Mouse (Mus musculus) hindbrain, embryonic 14.5 days (tissue): ENCODE measurements at regions not wholly inside any gene's neighbourhood (a gene's known extent, or its start where the extent isn't known, plus 50 kb on each side); places are given as distances from the start of the nearest gene placed in this dataset.

Source experiments
- ATAC-seq: fragments of 200-750 bp; cut with Nextera tagmentation; 2 replicates; pipeline ENCODE4 v1.8.0; 2017; ENCODE audit warnings: moderate number of reproducible peaks, mild to moderate bottlenecking, moderate TSS enrichment, moderate library complexity; ENCODE audit not compliant: low FRiP score
- DNase-seq: peaks from one replicate; pipeline ENCODE4 v3.0.0-alpha.2; 2015; ENCODE audit warnings: low spot score
- H3K27ac ChIP-seq: fragments of 300-500 bp; sonication (generic); 2 replicates; pipeline ENCODE4 v1.5.1; 2014; ENCODE audit warnings: mild to moderate bottlenecking, moderate library complexity
- H3K27me3 ChIP-seq: fragments of 300-500 bp; sonication (generic); 2 replicates; pipeline ENCODE4 v1.6.1; 2014; ENCODE audit warnings: mild to moderate bottlenecking, low read length, mixed read lengths; ENCODE audit not compliant: control insufficient read depth, insufficient read depth
- H3K36me3 ChIP-seq: fragments of 300-500 bp; sonication (generic); replicated peaks from 2 replicates; pipeline ENCODE4 v1.6.1; 2014; ENCODE audit not compliant: control insufficient read depth, insufficient read depth
- H3K4me1 ChIP-seq: fragments of 300-500 bp; sonication (generic); replicated peaks from 2 replicates; pipeline ENCODE4 v1.6.1; 2014; ENCODE audit warnings: antibody characterized with exemption, low read length, mixed read lengths; ENCODE audit not compliant: control insufficient read depth, insufficient read depth
- H3K4me2 ChIP-seq: fragments of 300-500 bp; sonication (generic); replicated peaks from 2 replicates; pipeline ENCODE4 v1.6.1; 2014; ENCODE audit warnings: mild to moderate bottlenecking, moderate library complexity
- H3K4me3 ChIP-seq: fragments of 300-500 bp; sonication (generic); replicated peaks from 2 replicates; pipeline ENCODE4 v1.5.1; 2014; ENCODE audit warnings: mild to moderate bottlenecking, low read length
- H3K9ac ChIP-seq: fragments of 300-500 bp; sonication (generic); 2 replicates; pipeline ENCODE4 v1.6.1; 2014
- H3K9me3 ChIP-seq: fragments of 300-500 bp; sonication (generic); 2 replicates; pipeline ENCODE4 v1.6.1; 2016; ENCODE audit warnings: low read length; ENCODE audit not compliant: control insufficient read depth
- WGBS: fragments of 180-500 bp; shearing (Covaris S2); extraction: QIAGEN DNeasy Blood & Tissue Kit; methylation state at CpG from one replicate; pipeline ENCODE4 v1.1.7; 2014; 5-methylcytosine and 5-hydroxymethylcytosine counted together

GRCm38 (mm10) chr16:93498800-93499199 lies 105.1 kb downstream of the Setd4 start:
- H3K4me2 ChIP-seq: no peak overlapping the region
- H3K4me3 ChIP-seq: no peak overlapping the region
- no peaks in the 10 kb centered on the region for H3K27me3 ChIP-seq
- WGBS: 93% methylated on average over 2 of the region's 2 CpGs
- no peak overlapping the region for H3K27ac ChIP-seq
- DNase-seq (no peak), ATAC-seq (no peak)
- peaks cover 8% of the 10 kb centered on the region; the same call in 1 of the 2 replicates for H3K9me3 ChIP-seq
- H3K9ac ChIP-seq: no peak overlapping the region
- no peaks in the 10 kb centered on the region for H3K36me3 ChIP-seq
- no peaks in the 10 kb centered on the region for H3K4me1 ChIP-seq

- H3K4me1 ChIP-seq: no peaks in the 10 kb centered on the region
- no peak for DNase-seq
- ATAC-seq: no peak
Measured at GRCm38 (mm10) chr16:93493337-93494002, 110.4 kb downstream of the Setd4 start.

GRCm38 (mm10) chr16:93486646-93487550 lies 117.0 kb downstream of the Setd4 start:
- H3K27me3 ChIP-seq: no peaks in the 10 kb centered on the region
- peak overlapping the region; percentile 37; the same call in 1 of the 2 replicates for H3K4me2 ChIP-seq
- H3K9ac ChIP-seq: no peak overlapping the region
- WGBS: 60% methylated on average over 26 of the region's 26 CpGs
- H3K27ac ChIP-seq: no peak overlapping the region
- H3K4me1 ChIP-seq: no peaks in the 10 kb centered on the region
- no peaks in the 10 kb centered on the region for H3K9me3 ChIP-seq
- DNase-seq (peak; percentile 45), ATAC-seq (no peak)
- H3K4me3 ChIP-seq: no peak overlapping the region
- no peaks in the 10 kb centered on the region for H3K36me3 ChIP-seq

More at GRCm38 (mm10) chr16:93493337-93494002, 110.4 kb downstream of the Setd4 start:
- Histone ChIP-seq H3K4me3 (no peak overlapping the region), H3K27me3 (no peaks in the 10 kb centered on the region), H3K9ac (no peak overlapping the region), H3K4me2 (no peak overlapping the region), H3K27ac (no peak overlapping the region), H3K9me3 (no peaks in the 10 kb centered on the region), H3K36me3 (no peaks in the 10 kb centered on the region)
- 85% methylated on average over 6 of the region's 6 CpGs for WGBS

GRCm38 (mm10) chr16:93469957-93470356 lies 133.9 kb downstream of the Setd4 start:
- WGBS: 82% methylated on average over 6 of the region's 6 CpGs
- Histone ChIP-seq H3K9me3 (0 out of 2 replicates have a peak, but pooled peaks cover 9% of the 10 kb centered on the region), H3K4me2 (no peak overlapping the region), H3K4me3 (no peak overlapping the region), H3K36me3 (no peaks in the 10 kb centered on the region), H3K4me1 (no peaks in the 10 kb centered on the region), H3K27ac (no peak overlapping the region), H3K9ac (no peak overlapping the region), H3K27me3 (no peaks in the 10 kb centered on the region)
- ATAC-seq (no peak), DNase-seq (no peak)

- Histone ChIP-seq H3K4me3 (no peak overlapping the region), H3K9me3 (no peaks in the 10 kb centered on the region), H3K36me3 (no peaks in the 10 kb centered on the region), H3K9ac (no peak overlapping the region), H3K4me1 (no peaks in the 10 kb centered on the region), H3K27ac (no peak overlapping the region), H3K27me3 (no peaks in the 10 kb centered on the region), H3K4me2 (no peak overlapping the region)
- WGBS: 90% methylated on average over 5 of the region's 5 CpGs
- DNase-seq: no peak
- ATAC-seq: no peak
Measured at GRCm38 (mm10) chr16:93465741-93466140, 138.1 kb downstream of the Setd4 start.

GRCm38 (mm10) chr16:93464898-93465297 lies 139.0 kb downstream of the Setd4 start:
- Histone ChIP-seq H3K4me2 (no peak overlapping the region), H3K36me3 (no peaks in the 10 kb centered on the region), H3K4me1 (no peaks in the 10 kb centered on the region), H3K4me3 (no peak overlapping the region), H3K9ac (no peak overlapping the region), H3K27me3 (no peaks in the 10 kb centered on the region), H3K27ac (no peak overlapping the region), H3K9me3 (no peaks in the 10 kb centered on the region)
- WGBS: 80% methylated on average over 2 of the region's 2 CpGs
- no peak for ATAC-seq
- DNase-seq: no peak

GRCm38 (mm10) chr16:93463405-93463804 lies 140.5 kb downstream of the Setd4 start:
- Histone ChIP-seq H3K4me3 (no peak overlapping the region), H3K27ac (no peak overlapping the region), H3K9me3 (no peaks in the 10 kb centered on the region), H3K4me1 (peaks cover 11% of the 10 kb centered on the region), H3K4me2 (no peak overlapping the region), H3K36me3 (no peaks in the 10 kb centered on the region), H3K9ac (no peak overlapping the region), H3K27me3 (no peaks in the 10 kb centered on the region)
- WGBS: 86% methylated on average over 13 of the region's 13 CpGs
- ATAC-seq (no peak), DNase-seq (no peak)

- WGBS: 41% methylated on average over 8 of the region's 8 CpGs
- ATAC-seq (no peak), DNase-seq (no peak)
Measured at GRCm38 (mm10) chr16:93462286-93462610, 141.6 kb downstream of the Setd4 start.

GRCm38 (mm10) chr16:93461406-93462285 lies 142.2 kb downstream of the Setd4 start:
- WGBS: 80% methylated on average over 27 of the region's 27 CpGs
- no peak overlapping the region for H3K27ac ChIP-seq
- H3K9ac ChIP-seq: no peak overlapping the region
- H3K27me3 ChIP-seq: no peaks in the 10 kb centered on the region
- ATAC-seq: no peak
- no peak overlapping the region for H3K4me2 ChIP-seq
- H3K36me3 ChIP-seq: no peaks in the 10 kb centered on the region
- H3K4me1 ChIP-seq: peaks cover 11% of the 10 kb centered on the region
- H3K9me3 ChIP-seq: no peaks in the 10 kb centered on the region
- no peak overlapping the region for H3K4me3 ChIP-seq
- no peak for DNase-seq

More at GRCm38 (mm10) chr16:93462286-93462610, 141.6 kb downstream of the Setd4 start:
- no peaks in the 10 kb centered on the region for H3K36me3 ChIP-seq
- no peak overlapping the region for H3K9ac ChIP-seq
- H3K27me3 ChIP-seq: no peaks in the 10 kb centered on the region
- peaks cover 11% of the 10 kb centered on the region for H3K4me1 ChIP-seq
- H3K27ac ChIP-seq: no peak overlapping the region
- H3K4me2 ChIP-seq: no peak overlapping the region
- H3K4me3 ChIP-seq: no peak overlapping the region
- H3K9me3 ChIP-seq: no peaks in the 10 kb centered on the region
